Mouse (Mus musculus) stomach, embryonic 16.5 days (tissue): ENCODE results near the gene Hoxd13. TPM values are rescaled to one million over a fixed set of nuclear protein-coding genes. Genes with fewer than 3 reads are reported as not detected.

ENCODE experiments used
- ATAC-seq: fragments of 200-750 bp; cut with Nextera tagmentation; 2 replicates; pipeline ENCODE4 v1.8.0; 2017; ENCODE audit warnings: moderate number of reproducible peaks, moderate TSS enrichment; ENCODE audit not compliant: insufficient read depth, low FRiP score
- H3K27ac ChIP-seq: fragments of 300-500 bp; sonication (generic); 2 replicates; pipeline ENCODE4 v1.5.1; 2014; ENCODE audit warnings: low read length
- H3K27me3 ChIP-seq: fragments of 300-500 bp; sonication (generic); 2 replicates; pipeline ENCODE4 v1.6.1; 2014; ENCODE audit warnings: low read length, control low read depth, mixed read lengths; ENCODE audit not compliant: control insufficient read depth, insufficient read depth
- H3K36me3 ChIP-seq: fragments of 300-500 bp; sonication (generic); 2 replicates; pipeline ENCODE4 v1.6.1; 2014; ENCODE audit warnings: low read length; ENCODE audit not compliant: control insufficient read depth, insufficient read depth
- H3K4me1 ChIP-seq: fragments of 300-500 bp; sonication (generic); 2 replicates; pipeline ENCODE4 v1.6.1; 2014; ENCODE audit warnings: low read length, control low read depth, mixed read lengths; ENCODE audit not compliant: control insufficient read depth, insufficient read depth
- H3K4me2 ChIP-seq: fragments of 300-500 bp; sonication (generic); 2 replicates; pipeline ENCODE4 v1.6.1; 2014; ENCODE audit warnings: low read depth, low read length, mixed read lengths
- H3K4me3 ChIP-seq: fragments of 300-500 bp; sonication (generic); replicated peaks from 2 replicates; pipeline ENCODE4 v1.5.1; 2014; ENCODE audit warnings: mild to moderate bottlenecking, low read length
- H3K9ac ChIP-seq: fragments of 300-500 bp; sonication (generic); 2 replicates; pipeline ENCODE4 v1.6.1; 2014; ENCODE audit warnings: low read length
- H3K9me3 ChIP-seq: fragments of 300-500 bp; sonication (generic); replicated peaks from 2 replicates; pipeline ENCODE4 v1.6.1; 2016; ENCODE audit warnings: low read length, control low read depth; ENCODE audit not compliant: control insufficient read depth
- WGBS: fragments of 180-500 bp; shearing (Covaris S2); extraction: QIAGEN DNeasy Blood & Tissue Kit; methylation state at CpG from one replicate; pipeline ENCODE4 v1.1.7; 2014; 5-methylcytosine and 5-hydroxymethylcytosine counted together
- polyA plus RNA-seq: library from polyadenylated mRNA; unstranded; fragments of >200 nt; fragmentation: Nextera tagmentation; extraction: Ambion mirVana; gene quantifications from 2 replicates; pipeline ENCODE4 v1.2.1, GENCODE M21; 2015

Hoxd13 gene
- polyA plus RNA-seq, 1 experiment from 2014 or later: not detected

DNA sequence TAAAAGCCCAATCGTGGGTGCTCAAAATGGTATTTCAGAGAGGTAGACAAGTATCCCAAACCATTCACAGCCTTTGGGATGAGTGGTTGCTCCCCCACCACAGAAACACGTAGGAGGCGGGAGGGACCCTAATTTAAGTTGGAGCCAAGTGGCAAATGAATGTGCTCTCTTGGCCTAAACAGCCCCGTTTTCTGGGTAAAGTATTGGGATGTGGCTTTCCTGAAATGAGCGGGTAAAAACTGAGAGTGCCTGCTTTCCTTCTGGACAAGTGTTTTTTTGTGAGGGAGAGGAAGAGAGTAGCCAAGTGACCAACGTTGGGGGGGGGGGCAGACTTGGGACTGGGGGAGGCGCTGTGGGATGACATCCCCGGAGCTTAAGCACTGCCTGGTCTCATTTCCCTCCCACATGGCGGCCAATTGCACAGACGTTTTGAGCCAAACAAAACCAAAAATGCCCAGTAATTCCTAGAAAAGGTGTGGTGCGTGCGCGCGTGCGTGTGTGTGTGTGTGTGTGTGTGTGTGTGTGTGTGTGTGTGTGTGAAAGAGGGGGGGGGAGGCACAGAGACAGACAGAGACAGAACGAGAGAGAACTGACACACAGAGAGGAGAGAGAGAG, 42.9 kb downstream of the Hoxd13 start:
- H3K9me3 ChIP-seq: no peaks in the 10 kb centered on the region
- 2% methylated on average over 16 of the region's 16 CpGs for WGBS

DNA sequence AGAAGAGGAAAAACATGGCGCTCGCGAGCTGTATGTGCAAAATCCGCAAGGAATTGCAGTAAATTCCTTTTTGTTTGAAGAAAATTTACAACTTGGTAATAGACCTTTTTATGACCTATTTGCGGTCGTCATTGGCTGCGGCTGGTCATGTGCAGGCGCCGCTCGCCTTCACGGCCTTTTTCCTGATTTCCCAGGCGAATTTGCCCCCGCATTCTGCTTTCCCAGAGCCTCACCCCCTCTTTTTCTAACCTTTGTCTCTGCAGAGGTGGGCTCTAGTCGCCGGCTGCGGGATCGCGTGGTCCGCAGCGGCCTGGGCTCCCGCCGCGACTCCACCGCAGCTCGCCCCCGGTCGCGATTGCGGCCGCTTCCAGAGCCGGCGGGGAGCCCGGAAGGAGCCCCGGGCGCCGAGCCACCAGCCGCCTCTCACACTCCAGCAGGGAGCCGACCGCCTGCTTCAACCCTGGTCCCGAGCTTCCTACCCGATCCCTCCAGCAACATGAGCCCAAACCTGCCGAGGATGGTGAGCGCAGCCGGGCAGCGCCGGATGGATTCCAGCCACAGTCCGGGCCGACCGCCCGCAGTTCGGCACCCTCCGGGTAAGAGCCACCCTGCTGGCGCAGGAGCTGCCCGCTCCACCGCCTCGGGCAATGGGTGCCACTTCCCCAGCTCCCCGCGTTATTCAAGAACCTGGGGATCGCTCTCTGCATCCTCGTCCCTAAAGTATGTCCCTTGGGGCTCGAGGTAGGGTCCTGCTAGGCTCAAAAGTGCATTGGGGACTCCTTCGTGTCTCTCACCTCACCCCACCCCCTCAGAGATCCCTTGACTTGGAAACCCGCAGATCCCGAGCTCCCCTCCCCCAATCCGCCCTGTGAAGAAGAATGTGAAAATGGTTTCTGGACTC, 43.9 kb downstream of the Hoxd13 start, which contains the start of the genes Hoxd3 and Hoxd4:
Gene Hoxd3, plus strand, starts transcription at position 207 of the 901 bp plus-strand sequence.
Gene Hoxd4, plus strand, starts transcription at position 209 of the 901 bp plus-strand sequence.
- Histone ChIP-seq H3K4me1 (0 out of 2 replicates have a peak, but pooled peaks cover 2% of the 10 kb centered on the region), H3K4me2 (peak within 1 kb of the TSS; percentile 46), H3K4me3 (peak within 1 kb of the TSS; percentile 43), H3K9ac (peak within 1 kb of the TSS; percentile 57), H3K36me3 (no peaks in the 10 kb centered on the region), H3K27ac (no peak within 1 kb of the TSS), H3K9me3 (no peaks in the 10 kb centered on the region), H3K27me3 (peaks cover 90% of the 10 kb centered on the region)
- under 1% methylated on average over 65 of the region's 65 CpGs for WGBS
- no peak for ATAC-seq

More for the DNA sequence above, 42.9 kb downstream of the Hoxd13 start:
- no peak overlapping the region for H3K4me2 ChIP-seq
- H3K27ac ChIP-seq: no peak overlapping the region
- H3K9ac ChIP-seq: no peak overlapping the region
- ATAC-seq: no peak
- H3K27me3 ChIP-seq: peaks cover 88% of the 10 kb centered on the region
- 0 out of 2 replicates have a peak, but pooled peaks cover 2% of the 10 kb centered on the region for H3K4me1 ChIP-seq
- no peak overlapping the region; the same call in 1 of the 2 replicates for H3K4me3 ChIP-seq
- H3K36me3 ChIP-seq: no peaks in the 10 kb centered on the region

DNA sequence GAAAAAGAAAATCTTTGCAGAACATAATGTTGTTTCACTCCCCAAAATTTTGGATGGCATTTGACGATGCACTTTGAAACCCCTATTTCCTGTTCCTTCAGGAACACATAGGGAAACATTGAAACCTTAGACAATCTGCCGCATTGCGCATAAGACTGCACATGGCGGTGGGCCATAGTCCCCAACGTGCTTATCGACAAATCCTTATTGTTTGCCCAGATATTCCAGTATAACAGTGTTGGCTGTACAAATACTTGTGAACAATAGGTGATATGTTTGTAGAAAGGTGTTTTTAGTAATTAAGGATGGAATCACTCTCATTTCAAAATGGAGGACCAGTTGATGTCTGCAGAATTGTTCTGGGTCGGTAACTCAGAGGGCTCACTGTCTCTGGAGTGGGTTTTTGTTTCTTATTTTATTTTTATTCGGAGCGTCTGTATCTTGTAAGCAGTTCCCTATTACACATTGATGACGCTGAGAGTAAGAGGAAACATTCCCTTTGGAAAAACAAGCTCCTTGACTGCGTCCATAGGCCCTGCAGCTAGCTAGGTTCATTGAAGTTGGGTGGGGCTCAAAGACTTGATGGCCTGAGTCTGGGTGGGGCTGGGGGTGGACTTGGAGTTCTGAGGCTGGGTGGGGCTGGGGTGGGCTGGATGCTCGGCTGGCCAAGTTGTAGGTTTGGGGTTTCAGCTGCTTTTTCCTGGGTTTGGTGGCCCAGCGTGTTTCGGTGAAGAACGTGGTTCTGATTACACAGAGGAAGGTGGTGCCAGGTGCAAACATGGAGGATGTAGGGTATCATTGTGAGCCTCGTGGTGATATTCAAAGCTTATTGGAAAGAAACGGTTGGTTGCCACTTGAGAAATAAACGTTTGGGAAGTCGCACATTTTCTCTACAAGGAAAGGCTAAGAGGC, 45.4 kb downstream of the Hoxd13 start:
- 0 out of 2 replicates have a peak, but pooled peaks cover 2% of the 10 kb centered on the region for H3K4me1 ChIP-seq
- H3K4me3 ChIP-seq: no peak overlapping the region
- WGBS: 14% methylated on average over 19 of the region's 19 CpGs
- H3K9me3 ChIP-seq: no peaks in the 10 kb centered on the region
- no peaks in the 10 kb centered on the region for H3K36me3 ChIP-seq
- H3K27me3 ChIP-seq: peaks cover 90% of the 10 kb centered on the region
- H3K27ac ChIP-seq: no peak overlapping the region
- no peak overlapping the region for H3K9ac ChIP-seq
- 0 out of 2 replicates have a peak overlapping the region, but pooled peaks have one; percentile 3 for H3K4me2 ChIP-seq
- no peak for ATAC-seq

DNA sequence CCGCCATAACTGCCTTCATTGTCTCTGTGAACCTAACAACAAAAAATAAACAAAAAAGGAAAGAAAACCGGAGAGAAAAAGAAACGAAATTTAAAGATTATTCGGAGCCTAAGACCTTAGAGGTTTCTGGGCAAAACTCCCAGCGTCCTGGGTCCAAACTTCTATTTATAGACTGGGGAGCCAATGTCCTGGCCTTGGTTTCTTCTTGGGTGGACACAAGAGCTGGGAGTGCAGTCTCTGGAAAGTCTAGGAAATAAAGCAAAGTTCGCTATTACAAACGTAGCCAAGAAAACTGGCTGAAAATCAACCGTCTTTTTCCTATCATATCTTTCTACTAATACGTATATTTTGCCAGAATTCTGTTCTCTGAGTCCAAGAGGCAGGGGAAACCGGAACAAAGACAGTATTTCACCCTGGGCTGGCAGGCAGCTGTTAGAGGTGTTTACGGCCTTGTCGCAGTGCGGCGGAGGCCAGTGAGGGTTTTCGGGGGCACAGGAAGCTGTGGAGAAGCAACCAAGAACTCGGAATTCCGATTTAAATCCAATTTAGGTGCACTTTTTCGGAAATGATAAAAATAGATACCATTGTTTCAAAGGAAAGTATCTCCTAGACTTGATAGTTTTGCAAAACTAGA, 46.2 kb downstream of the Hoxd13 start:
- Histone ChIP-seq H3K4me2 (no peak overlapping the region), H3K4me1 (0 out of 2 replicates have a peak, but pooled peaks cover 2% of the 10 kb centered on the region), H3K4me3 (no peak overlapping the region), H3K9ac (no peak overlapping the region), H3K27me3 (peaks cover 89% of the 10 kb centered on the region), H3K36me3 (no peaks in the 10 kb centered on the region), H3K27ac (no peak overlapping the region), H3K9me3 (no peaks in the 10 kb centered on the region)
- ATAC-seq: no peak
- WGBS: 12% methylated on average over 18 of the region's 18 CpGs

DNA sequence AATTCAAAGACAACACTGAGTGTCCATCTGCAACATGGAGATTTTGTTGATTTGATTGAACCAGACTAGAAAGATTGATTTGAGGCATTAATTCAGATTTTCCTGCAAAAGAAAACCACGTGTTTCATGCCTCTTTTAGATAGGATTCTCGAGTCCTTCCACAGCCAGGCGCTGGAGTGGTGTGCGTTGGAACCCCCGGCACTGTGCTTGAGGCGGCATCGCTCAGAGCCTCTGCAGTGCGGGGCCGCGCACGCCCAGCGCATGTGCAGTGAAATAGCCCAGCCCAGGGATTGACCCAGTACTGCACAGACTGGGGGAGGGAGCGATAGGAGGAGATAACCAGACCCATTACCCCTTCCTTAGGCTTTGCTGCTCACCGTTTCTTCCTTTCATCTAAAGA, 46.8 kb downstream of the Hoxd13 start:
- Histone ChIP-seq H3K4me2 (no peak overlapping the region), H3K4me3 (no peak overlapping the region), H3K9ac (no peak overlapping the region), H3K4me1 (0 out of 2 replicates have a peak, but pooled peaks cover 2% of the 10 kb centered on the region), H3K9me3 (no peaks in the 10 kb centered on the region), H3K27ac (0 out of 2 replicates have a peak overlapping the region, but pooled peaks have one; percentile 1), H3K27me3 (peaks cover 89% of the 10 kb centered on the region), H3K36me3 (no peaks in the 10 kb centered on the region)
- 2% methylated on average over 14 of the region's 14 CpGs for WGBS
- ATAC-seq: no peak

DNA sequence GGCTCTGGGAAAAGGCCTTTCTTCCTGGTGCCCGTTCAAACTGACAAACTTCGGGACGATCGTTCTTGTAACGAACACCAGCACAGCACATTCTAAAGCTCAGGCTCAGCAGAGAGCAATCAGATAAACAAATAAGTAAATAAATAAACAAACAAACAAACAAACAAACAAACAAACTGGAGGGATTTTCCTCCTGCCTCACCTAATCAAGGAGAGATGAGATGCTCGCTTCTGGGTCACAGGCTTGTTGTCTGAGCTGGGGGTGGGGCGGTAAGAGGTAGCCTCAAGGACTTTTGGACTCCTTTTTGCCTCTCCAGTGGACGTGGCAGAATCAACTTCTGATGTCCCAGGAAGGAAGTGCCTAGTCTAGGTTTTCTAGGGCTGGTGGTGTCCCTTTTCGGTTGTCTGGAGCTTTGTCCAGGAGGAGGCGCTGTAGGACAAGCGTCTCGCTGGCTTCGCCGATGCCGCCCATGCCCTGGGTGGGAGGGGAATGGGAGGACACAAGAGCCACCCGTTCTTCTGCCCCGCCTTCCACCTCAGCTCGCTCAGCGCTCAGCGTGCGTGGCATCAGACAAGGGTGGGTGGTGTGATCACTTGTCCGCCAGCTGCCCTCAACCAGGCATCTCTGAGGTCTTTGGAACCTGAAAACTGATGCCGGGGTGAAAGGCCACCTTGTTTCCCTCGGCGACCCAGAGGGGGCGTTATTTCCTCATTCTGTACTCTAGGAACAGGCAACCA, 47.6 kb downstream of the Hoxd13 start:
- peak; percentile 68 for ATAC-seq
- 0 out of 2 replicates have a peak, but pooled peaks cover 2% of the 10 kb centered on the region for H3K4me1 ChIP-seq
- WGBS: 3% methylated on average over 26 of the region's 26 CpGs
- peaks cover 89% of the 10 kb centered on the region for H3K27me3 ChIP-seq
- peak overlapping the region; percentile 26; the same call in 1 of the 2 replicates for H3K4me3 ChIP-seq
- no peaks in the 10 kb centered on the region for H3K9me3 ChIP-seq
- H3K27ac ChIP-seq: no peak overlapping the region
- H3K9ac ChIP-seq: no peak overlapping the region
- H3K4me2 ChIP-seq: peak overlapping the region; percentile 52
- no peaks in the 10 kb centered on the region for H3K36me3 ChIP-seq

DNA sequence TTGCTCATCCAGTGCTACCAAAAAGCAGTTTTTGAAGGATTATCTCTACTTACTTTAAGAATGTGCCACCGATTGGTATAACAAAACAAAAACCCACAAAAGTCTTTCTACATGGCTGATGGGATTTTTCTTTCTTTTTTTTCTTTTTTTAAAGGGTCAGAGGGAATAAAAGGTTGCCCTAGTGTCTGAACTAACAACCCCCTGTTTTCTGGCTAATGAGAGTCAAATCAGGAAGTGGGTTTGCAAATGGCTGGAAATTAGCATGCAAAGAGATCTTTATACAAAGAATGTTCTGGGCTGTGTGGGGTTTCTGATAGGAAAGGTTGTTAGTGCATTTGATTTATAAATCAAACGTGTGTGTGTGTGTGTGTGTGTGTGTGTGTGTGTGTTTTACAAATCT, 52.3 kb downstream of the Hoxd13 start:
- no peak for ATAC-seq
- Histone ChIP-seq H3K4me3 (no peak overlapping the region), H3K4me2 (no peak overlapping the region), H3K27me3 (peaks cover 94% of the 10 kb centered on the region), H3K27ac (no peak overlapping the region), H3K9ac (no peak overlapping the region), H3K36me3 (no peaks in the 10 kb centered on the region), H3K4me1 (no peaks in the 10 kb centered on the region), H3K9me3 (no peaks in the 10 kb centered on the region)
- 20% methylated on average over 2 of the region's 2 CpGs for WGBS
